Mouse (Mus musculus) urinary bladder, postnatal 25 days (tissue): Measurements from ENCODE around the gene Cfdp1.
A peak's percentile ranks its signal among the peaks of the same experiment; 100 is the strongest.

Experiments used
- DNase-seq: peaks from one replicate; pipeline ENCODE4 v3.0.0; 2022; ENCODE audit warnings: low spot score

Cfdp1 gene

DNA sequence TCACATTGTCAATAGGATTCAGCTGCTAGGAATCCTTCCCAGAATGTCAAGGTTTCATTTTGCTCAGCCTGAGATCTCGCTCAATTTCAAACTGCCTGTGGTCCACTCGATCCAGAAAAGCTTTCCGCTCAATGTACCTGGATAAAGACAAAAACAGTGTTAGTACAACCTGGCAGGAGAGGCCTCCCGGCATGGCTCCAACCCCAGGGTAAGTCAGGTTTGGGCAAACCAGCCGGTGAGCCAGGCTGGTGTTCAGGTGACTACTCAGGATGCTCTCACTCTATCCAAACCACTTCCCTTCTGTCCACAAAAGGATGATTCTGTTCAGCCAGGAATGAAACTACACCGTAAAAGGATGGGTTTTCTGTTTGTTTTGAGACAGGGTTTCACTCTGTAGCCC, 85.4 kb downstream of the Cfdp1 start:
- no peak for DNase-seq

DNA sequence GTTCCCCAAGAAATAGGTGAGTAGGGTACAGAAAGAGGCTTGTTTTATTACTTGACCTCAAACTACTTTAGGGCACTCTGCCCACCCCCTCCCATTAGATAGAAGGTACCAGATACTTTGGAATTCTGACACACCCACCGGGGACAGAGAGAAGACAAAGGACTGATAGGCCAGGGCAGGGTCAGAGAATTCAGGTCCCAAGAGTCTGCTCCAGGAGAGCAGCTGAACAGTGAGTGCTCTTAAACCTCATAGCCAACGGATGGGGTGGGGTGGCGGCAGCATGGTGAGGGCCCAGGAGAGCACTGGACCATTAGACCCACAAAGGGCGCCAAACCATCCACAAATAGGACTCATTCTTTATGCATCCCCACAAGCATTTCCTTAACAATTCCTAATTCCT, 88.5 kb downstream of the Cfdp1 start:
- no peak for DNase-seq

DNA sequence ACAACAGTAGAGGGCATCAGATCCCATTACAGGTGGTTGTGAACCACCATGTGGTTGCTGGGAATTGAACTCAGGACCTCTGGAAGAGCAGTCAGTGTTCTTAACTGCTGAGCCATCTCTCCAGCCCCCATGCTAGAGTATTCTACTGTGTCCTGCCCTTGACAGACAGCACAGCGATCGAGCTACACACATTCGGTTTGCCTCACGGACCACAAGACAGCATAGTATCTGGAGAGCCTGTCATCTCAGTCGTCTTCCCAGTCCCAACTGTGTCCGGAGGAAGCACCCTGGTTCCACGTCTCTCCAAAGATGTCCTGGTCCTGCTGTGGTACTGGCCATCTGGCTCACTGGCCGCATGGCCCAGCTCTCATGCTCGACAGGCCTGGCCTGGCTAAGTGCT, 89.0 kb downstream of the Cfdp1 start:
- no peak for DNase-seq

DNA sequence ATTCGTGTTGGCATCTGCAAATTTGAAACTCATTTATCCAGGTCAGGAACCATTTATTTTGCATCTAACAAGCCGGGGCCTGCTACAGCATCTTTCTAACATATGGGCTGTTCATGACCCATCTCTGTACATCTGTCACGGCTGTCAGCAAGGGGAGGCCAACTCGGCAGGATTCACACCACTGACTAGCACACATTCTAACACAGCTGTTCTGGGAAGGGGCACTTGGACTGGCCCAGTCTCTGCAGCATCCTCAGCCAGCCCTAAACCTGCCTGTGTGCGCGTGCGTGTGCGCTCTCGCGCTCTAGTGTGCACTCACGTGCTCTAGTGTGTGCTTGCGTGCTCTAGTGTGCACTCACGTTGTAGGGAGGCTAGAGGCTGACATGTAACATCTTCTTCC, 93.4 kb downstream of the Cfdp1 start:
- DNase-seq, result no peak

DNA sequence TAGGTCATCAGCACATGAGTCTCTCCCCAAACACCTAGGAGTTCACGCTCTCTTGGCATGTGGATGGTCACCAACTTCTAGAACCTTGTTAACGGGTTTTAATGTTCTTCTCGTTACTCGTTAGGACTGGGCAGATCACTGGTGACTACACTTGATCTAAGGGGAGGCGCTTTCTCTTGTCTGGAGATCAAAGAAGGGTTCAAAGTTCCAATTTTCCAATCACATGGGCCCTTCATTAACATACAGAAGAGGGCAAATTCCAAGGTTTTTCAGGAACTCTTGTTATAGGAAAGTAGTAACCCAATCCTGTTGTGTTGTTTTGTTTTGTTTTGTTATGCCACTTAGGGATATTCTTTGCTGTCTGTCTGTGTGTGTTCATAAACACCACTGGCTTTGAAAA, 95.3 kb downstream of the Cfdp1 start:
- DNase-seq, result no peak

DNA sequence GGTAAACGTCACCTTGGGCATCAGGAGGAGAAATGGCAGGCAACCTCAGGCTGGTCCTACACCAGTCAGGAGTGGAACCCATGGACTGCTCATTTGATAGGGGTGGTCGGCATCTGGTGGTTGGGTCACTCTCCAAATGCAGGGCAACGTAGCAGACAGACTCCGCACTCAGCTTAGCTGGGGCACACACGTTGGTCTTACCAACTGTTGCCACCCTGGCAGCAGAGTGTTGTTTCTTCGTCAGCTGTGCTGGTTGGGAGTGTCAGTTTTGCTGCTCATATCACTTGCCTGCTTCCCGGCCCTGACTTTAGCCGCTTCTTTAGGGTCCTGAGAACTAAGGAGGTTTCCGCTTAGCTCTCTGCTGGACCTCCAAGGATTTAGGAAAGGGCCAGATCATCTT, 96.5 kb downstream of the Cfdp1 start:
- no peak for DNase-seq

DNA sequence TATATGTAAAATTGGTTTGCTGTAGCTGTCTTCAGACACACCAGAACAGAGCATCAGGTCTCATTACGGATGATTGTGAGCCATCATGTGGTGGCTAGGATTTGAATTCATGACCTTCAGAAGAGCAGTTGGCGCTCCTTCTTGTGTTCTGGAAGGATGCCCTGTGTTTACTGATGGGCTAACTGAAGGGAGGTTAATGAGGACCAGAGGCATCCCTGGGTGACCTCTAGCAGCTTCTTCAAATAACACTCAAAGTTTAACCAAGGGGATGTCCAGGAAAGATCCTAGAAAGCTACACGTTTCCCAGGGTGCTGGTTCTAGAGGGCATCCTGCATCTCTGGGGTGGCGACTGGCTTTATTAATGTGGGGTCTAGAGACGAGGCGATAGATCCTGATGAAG, 99.4 kb downstream of the Cfdp1 start:
- no peak for DNase-seq

DNA sequence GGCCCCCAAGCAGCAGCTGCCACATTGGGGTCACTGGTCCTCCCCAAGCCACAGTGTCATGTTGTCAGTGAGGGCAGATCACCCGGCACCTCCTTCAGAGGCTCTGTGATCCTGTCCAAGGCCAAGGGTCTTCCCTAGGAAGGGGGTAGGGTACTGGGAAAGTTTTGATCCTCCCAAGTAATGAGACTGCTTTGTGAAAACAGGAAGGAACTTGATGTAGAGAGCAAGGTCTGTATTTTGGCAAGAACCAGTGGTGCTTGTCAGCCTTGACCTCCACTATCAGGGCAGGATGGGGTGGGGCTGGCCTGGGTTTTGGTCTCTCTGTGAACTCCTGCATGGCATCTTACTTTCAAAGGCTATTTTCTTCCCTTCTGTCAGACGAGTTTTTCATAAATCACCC, 100.0 kb downstream of the Cfdp1 start:
- DNase-seq, result no peak

DNA sequence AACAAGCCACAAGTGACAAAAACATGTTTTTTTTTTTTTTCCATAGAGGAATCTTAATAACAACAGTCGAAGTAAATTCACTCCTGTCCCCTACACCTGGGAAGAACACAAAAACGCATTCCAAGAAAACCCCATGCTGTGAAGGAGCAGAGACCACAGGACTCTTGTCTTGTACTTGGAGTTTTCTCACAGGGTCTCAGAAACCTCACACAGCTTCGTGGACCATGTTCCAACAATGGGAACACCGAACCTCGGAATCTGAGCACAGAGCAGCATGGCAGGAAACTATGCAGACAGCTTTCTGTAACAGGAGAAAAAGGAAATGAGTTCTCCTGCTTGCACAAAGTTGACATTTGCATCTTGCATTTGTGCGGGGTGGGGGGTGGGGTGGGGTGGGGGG, 105.3 kb downstream of the Cfdp1 start:
- no peak for DNase-seq

DNA sequence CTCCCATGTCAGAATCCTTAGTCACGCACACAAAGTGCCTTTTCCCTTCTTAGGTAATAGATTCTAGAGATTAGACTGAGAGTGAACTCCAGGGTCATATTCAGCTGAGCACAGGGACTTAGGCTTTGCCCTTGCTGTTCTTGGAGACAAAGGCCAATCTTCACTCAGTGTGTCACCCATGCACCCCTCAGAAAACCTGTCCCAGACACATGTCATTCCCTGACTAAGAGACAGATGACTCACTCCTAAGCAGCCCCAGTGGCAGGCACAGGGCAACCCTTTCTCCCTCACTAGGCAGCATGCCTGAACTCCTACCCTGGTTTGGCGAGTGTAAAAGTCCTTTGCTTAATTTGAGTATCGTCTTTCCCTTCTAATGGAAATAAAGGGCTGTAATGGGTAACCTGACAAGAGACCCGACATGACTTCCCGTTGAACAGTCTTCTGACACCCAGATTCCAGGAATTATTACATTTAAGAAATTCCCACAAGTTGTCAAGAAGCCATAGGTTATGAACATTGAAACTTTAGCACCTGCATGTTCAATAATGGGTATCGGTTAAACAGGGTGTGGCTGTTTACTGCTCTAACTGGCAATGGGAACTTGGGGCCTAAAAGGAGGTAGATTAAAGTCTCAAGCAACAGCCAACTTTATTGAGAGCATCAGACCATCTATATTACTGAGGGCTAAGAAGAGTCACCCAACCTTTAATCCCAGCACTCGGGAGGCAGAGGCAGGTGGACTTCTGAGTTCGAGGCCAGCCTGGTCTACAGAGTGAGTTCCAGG, 106.0 kb downstream of the Cfdp1 start:
- no peak for DNase-seq

DNA sequence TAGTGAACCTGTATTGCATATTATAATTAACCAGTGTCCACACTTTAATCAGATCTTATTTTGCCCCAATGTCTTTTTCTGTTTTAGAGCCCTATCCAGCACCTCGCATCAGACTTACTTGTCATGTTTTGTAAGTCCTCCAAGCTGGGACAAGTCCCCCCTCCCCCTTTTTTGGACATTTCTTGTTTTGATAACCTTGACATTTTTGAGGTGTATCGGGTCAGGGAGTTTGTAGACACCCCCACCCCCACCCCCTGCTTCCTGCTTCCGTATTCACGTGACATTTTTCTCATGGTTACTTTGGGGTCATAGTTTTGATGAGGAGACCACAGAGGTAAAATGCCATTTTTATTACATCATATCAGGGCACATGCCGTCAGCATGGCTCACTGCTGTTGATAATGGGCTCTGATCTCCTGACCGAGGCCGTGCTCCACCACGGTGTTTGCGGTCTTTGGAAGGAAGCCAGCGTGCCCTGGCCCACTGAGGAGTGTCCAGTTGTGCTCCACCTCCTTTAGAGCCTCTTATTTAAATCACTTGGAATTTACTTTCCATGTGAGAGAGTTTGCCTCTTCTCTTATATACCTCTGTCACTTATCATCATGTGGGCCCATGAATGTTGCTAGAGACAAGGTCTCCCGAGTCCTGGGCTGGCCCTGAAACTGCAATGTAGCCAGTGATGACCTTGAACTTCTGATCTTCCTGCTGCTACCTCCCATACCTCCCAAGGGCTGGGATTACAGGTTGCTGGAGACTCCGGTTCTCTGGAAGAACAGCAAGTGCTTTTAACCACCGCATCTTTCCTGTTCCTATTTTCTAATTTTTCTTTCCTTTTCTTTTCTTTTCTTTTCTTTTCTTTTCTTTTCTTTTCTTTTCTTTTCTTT, 107.3 kb downstream of the Cfdp1 start:
- no peak for DNase-seq

DNA sequence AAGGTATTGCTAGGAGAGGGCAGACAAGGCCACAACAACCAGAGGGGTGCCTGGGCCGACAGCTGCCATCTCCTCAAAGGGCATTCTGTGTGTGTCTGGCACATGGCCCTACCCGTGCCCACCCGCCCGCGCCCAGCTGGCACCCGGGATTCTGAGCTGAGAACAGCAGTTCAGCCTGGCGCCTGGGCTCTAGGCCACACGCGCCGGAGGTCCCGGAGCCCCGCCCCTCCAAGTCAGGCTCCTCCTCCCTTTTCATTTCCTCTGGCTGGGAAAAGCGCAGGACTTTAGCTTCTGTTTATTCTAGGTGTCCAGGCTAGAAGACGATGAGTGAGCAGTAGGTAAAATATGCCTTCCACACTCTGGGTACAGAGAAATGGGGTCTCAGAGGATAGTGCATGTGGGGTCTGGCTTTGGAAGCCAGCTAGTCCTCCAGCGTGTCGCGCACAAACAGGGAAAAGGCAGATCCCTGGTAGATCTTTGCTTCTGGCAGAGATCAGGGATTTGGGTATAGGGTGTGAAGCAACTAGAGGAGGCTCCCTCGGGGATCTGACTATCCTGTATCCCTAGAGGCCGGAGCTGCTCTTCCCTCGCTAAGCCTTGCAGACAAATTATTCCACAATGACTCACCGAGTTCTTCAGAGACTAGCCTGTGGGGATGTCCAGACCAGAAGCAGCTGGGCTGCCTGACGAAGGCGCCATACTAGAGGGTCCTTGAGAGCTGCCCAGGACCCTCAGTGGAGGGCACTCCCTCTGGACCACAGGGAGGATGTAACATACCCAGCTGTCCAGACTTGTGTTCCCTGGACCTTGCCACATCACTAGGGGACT, 108.3 kb downstream of the Cfdp1 start:
- peak; percentile 67 for DNase-seq

DNA sequence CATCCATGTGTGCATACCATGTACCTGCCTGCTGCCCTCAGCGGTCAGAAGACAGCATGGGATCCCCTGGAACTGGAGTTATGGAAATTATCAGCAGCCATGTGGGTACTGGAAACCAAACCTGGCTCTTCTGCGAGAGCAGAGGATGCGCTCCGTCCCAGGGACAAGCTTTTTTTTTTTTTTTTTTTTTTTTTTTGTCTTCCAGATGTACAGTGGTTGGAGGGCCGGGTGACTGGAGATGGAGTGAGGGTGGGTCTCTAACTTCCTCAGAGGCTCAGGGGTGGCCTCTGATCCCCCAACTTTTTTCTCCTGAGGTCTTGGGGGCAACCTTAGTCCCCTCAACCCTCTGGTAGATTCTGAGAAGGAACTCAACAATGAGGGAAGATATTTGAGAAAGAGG, 109.0 kb downstream of the Cfdp1 start:
- no peak for DNase-seq

DNA sequence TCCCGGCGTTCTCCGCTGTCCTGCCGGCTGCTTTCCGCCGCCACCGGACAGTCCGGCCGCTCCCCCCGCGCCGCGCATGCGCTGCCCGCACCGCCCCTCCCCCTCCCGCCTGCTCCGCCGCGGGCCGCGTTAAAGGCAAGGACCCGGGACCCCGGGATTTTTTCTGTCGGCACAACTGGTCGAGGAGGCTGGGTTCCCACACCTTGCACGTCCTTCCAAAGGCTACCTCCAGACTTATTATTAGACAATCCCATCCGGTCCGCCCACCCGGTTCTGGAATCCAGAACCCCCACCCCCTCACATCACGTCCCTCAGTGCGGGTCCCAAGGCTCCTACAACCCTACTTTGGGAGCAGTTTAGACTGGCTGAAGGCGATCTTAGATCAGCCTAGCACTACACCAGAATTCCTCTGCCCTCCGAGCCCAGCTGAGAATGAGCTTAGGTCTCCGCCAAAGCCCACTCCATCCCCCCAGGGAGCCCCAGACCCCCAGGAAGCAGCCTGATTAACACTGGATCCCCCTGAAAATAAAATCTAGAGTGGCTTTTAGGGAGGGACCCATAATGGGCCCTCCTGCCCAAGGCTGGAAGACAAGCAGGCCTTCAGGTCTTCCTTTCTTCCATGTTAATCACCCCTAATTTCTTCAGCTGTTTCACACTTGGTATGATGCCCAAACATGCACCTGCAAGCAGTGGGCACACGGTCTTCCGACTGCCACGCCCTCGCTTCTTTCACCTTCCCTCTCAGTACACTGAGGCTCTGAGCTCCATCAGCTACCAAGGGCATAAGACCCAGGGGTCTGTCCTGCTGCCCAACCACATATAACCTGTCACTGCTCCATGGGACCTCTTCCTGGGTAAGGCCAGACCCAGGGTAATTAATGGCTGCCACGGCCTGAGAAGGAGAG, 110.0 kb downstream of the Cfdp1 start, which contains the start of gene Bcar1:
Gene Bcar1, minus strand, starts transcription at position 18 of the 905 bp plus-strand sequence.
- peak; percentile 82 for DNase-seq

DNA sequence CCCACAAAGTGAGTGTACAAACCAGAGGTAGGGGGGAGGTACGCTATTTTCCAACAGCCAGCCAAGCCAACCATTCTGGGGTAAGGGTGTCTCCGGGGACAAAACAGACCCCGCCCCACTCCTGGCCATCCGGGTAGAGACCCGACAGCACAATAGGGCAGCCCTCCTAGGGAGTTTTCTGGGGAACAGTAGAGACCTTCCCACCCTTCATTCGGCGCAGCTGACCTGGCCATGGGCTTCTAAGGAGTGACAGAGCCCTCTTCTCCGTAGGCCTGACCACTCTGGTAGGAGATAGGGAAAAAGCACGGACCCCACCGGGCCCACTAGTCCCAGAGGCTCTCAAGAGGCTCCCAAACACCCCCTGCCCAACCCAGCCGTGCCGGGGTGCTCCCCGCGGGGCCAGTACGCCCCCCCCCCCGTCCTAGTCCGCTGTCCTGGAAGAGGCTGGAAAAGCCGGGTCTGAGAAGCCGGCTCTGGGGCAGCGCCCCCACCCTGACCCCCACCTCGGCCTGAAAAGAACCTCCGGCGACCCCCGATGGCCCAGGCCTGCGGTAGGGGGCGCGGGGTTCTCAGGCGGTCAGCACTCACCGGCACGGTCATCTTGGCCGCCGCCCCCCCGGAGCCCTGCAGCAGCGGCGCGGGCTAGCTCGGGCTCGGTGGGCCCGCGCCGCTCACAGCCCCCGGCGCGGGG, 110.8 kb downstream of the Cfdp1 start:
- no peak for DNase-seq

DNA sequence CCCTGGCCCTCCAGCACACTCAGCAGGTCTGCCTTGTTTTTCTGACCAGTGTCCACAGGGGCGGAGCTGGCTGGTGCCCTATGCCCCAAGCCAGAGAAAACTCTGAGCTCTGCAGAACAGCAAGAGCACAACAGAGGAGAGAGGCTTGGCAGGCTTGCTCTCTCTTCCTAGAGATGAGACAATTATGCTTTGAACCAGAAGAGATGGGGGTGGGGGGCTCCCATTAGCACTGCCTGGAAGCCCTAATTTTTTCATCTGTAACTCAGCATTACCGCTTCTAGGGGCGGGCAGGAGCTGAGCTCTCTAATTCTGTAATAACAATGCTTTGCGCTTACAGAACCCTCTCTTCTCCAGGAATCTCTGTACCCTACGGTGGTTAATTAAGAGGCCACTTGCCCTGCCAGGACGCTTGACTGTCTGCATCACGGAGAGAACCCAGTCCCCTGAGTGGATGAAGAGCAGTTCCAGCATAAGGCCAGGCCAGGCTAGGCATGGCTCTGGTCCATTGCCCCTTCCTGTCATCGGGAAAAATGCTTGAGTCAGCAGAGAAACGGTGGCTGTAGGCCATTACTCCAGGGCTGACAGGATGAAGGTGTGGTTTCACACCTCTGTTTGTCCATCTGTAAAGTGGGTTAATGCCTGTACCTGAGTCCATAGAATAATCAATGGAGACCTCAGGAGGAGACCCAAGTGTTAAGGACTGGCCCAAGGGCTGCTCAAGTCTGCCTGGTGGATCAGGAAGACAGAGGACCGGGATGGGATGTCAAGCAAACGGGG, 111.6 kb downstream of the Cfdp1 start:
- DNase-seq, result no peak

DNA sequence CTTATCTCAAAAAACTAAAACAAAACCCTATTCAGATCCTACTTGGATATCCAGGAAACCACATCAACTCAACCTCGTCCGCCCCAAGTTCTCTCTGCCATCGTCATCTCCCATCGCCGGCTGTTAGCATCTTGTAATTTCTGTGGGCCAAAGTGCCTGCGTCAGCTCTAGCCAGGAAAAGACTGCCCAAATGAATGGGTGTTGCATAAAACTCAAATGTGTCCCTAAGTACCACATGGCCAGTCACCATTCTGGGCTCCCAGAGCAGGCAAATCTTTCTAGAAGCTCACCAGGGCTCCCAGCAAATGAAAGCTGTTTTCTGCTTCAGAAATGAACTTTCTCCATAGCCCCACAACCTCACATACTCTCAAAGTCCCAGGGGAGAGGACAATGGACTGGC, 112.5 kb downstream of the Cfdp1 start:
- no peak for DNase-seq

DNA sequence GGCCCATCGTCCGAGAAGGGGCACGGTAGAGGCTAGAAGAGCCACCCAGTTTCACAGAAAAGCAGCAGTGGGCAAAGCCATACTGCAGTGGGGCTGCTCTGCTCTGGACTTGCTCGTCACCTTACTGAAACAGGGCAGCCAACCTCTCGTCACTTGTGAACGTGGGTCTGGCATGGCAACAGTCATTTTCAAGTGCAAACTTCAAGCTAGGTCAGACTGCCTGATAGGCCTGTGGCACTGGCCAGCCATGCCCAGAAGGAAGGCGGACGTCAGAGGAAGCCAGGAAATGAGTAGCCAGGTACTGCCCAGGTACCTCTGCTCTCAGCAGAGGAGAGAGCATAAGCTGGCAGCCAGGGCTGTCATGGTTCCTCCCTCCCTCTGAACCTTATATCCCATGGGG, 113.1 kb downstream of the Cfdp1 start:
- DNase-seq, result no peak

DNA sequence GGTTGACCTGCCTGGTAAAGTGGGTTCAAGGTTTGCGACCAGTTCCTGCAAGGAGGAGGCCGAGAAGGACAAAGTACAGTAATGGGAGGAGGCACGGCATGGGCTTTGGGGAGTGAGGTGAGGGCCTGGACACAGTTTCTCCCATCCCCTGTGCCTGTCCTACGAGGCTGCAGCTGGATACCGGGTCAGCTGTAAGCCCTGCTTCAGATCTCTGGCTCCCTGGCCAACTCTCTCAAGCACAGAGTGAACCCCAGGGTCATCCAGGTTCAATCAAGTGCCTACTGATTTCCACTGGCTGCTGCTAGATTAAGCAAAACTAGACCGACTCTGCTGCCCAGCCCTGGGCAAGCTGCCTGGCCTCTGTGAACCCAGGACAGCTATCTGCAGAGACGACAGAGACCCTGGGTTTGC, 113.8 kb downstream of the Cfdp1 start:
- DNase-seq, result no peak

DNA sequence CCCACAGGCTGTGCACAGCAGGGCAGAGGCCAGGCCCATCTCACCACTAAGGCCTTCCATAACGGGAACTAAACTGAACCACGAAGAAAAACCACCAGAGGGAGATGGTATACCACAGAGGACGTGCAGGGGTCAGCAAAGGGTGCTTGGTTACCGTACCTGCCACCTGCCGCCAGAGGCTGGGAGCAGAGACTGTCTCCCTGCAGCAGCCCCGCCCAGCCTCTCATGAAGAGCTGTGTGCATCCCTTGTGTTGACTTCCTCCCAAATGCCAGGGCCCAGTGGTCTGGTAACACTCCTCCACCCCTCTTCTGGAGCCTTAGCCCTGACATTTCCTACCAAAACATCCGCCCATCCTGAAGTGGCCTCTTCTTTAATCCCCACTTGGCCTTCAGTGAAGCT, 114.5 kb downstream of the Cfdp1 start:
- DNase-seq, result no peak
